Mouse (Mus musculus): ENCODE data around the gene Zfp384.

Zfp384 gene

DNA sequence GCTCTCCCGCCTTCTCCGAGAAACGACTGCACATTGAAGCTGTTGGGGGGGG, at the start of gene Zfp384:
Zfp384 (plus strand) TSS at position 17 of the 52 bp plus-strand sequence.
- no peak for DNase-seq (ENCODE audit: low spot score)

DNA sequence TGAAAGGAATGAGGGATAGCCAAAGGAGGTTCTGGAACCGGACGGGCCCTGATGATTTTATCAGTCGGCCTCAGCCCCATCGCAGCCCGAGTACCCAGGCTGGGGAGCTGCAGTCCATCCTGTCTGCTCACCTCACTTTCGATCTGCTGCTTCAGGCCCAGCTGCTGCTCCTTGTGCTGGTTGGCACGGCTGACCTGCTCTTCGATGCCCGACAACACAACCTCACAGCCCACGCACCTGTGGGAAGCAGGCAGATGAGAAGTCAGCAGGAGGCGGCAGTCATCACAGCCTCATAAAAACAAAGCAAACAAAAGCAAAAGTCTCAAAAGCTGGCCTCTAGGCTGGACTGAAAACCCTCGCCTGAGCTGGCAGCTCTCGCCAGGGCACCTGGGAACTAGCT, 49.0 kb upstream of the Zfp384 start:
- no peak for DNase-seq (ENCODE audit: low spot score)

DNA sequence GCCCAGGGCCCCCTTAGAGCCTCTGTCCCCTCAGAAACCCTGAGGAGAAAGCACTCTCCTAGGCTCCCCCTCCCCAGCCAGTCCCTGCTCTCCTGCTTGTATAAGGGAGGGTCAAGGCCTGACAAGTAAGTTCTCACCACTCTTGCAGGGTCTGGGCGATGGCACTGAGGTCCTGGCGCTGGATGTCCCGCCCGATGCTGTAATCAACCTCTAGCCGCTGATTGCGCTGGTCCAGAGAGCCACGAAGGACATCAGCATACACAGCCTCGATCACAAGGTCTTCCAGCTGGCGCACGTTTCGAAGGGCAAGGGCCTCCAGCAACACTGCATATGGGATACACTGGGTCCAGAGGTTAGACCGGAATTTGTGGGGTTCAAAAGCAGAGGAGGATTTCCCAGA, 47.9 kb upstream of the Zfp384 start:
- no peak for DNase-seq (ENCODE audit: low spot score)

DNA sequence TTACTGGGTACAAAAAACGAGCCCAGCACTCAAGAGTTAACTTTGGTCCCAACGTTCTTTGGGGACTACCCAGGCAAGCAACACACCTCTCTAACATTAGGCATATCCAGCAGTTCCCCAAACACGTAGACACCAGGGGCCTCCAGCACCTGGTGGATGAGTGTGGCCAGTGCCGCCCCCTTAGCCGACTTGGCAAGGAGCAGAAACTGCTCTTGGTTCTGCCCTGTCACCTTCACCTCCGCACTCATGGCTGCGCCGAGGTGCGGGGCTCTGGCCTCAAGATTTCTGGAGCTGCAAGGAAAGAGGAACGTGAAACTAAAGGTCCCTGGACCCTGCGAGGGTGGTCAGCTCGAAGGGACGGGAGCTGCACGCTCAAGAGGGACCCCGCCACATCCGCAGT, 44.3 kb upstream of the Zfp384 start:
- peak; percentile 25 for DNase-seq (ENCODE audit: low spot score)

DNA sequence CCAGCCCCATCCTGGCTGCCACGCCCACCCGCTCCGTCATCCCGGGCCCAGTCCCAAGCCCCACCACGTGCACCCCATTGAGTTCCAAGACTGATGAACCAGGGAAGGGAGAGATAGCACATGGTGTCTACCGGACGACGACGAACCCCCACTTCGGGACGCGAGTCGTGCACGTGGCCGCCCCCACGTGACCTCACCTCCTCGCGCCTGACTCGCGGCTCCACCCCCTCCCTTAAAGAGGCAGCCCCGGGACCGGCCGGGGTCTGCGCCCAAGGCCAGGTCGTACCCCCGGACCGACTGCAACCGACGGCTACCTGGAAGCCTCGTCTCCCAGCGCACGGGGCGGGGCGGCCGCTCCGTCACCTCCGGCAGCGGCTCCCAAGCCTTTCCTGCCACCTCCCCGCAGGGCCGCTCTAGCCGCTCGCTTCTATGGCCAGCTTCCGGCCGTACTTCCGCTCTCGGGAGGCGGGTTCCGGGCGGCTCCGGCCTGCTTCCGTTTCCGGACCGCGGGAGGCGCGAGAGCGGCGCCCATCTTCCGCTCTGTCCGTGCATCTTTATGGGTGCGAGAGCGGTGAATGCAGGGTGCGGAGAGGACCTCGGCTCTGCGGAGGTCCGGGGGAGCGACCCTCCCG, 43.7 kb upstream of the Zfp384 start, which contains the start of gene Cops7a:
Cops7a (minus strand) TSS at position 451 of the 632 bp plus-strand sequence.
- DNase-seq (ENCODE audit: low spot score), result peak; percentile 96

DNA sequence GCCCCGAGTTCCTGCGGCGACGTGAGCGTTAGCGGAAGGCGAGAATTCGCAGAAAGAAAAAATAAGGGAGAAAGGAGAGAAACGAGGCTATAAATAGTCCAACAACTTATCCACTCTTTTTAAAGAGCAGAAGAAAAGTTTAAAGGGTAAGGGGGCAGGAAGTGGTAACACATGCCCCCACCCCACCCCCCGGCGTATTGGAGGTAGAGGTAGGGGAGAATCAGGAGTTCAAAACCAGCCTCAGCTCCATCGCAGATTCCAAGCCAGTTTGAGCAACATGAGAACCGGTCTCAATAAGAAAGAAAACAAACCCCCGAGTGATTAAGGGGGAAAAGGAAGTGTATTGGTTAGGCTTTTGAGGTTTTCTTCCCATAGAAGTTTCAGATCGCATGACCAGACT, 43.2 kb upstream of the Zfp384 start:
- DNase-seq (ENCODE audit: low spot score), result no peak

DNA sequence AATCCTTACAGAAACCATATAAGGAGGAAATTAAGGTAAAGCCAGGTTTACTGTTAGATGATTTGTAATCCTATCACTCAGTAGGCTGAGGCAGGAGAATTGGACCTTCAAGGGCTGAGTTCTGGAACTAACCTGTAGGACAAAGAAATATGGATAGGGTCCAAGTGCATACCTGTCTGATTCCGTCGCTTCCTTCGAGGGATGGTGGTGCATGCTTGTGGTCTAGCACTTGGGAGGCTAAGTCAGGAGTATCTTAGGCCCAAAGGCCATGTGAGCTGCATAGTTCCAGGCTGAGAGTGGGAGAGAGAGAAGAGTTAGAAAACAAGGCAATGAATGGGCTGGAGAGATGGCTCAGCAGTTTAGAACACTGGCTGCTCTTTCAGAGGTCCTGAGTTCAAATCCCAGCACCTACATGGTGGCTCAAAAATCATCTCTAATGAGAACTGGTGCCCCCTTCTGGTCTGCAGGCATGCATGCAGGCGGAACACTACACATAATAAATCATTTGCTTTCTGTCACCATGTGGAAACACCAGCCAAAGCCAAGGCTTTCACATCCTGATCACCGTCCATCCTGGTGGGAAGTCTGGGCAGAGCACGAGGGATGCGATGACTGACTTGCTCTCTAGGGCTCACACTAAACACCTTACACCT, 42.4 kb upstream of the Zfp384 start:
- peak; percentile 18 for DNase-seq (ENCODE audit: low spot score)

DNA sequence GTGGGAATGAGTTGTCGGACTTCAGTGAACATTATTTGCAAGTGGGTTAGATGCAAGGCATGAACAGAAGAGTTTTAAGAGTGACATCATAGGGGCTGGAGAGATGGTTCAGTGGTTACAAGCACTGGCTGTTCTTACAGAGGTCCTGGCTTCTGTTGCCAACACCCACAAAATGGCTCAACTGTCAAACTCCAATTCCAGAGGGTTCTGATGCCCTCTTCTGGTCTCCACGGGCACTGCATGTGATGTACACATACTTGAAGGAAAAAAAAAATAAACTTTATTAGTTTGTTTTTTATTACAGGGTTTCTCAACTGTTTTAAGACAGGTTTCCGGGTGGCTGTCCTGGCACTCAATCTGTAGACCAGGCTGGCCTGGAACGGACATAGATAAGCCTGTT, 41.2 kb upstream of the Zfp384 start:
- peak; percentile 54 for DNase-seq (ENCODE audit: low spot score)

DNA sequence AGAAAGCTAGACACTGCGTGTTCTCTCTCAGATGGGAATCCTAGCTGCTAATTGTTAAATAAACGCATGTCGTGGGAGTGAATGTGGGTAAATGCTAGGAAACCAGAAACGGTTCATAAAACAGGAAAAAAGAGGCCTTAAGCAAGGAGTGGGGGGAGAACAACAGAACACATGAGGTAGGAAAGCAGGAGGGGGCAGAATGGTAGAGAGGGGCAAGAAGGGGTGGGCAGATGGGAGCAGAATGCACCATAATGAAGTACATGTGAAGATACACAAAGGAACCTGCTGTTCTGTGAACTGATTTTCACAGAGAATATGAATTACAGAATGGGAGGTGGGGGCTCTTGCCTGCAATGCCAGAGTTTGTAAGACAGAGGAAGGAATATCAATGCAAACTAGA, 16.7 kb upstream of the Zfp384 start:
- no peak for DNase-seq (ENCODE audit: low spot score)

DNA sequence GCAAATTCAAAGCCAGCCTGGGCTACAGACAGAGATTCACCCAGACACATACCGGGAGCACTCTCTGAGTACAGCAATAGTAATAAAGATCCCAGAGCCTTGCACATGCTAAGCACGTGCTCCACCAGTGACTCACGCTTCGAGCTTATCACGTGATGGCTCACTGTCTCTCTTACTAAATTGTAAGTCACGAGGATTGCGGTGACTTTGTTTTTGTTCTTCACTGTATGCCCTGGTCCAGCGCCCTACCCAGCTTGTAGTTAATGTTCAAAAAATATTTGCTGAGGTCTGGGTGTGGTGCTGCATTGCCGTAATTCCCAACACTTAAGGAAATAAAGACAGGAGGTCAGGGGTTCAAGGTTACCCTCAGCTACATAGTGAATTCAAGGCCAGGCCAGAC, 15.6 kb upstream of the Zfp384 start:
- DNase-seq (ENCODE audit: low spot score), result no peak

DNA sequence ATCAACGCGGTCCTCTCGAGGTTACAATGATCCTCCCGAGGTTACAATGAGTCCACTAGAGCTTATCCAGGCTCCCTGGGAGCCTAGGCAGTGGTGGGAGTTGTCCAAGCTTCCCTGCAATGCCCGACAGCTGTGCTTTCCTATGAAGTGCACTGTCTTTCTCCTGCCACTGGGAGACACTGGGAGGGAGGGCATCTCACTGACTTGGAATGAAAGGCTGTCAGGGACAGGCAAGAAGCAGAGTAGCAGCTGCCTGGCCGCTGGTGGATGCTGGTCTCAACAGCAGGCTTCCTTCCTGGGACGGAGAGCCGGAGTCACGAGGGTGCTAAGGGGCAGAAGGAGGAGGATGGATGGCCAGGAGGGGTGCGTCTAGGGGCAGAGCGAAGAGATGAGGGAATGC, 15.1 kb upstream of the Zfp384 start:
- DNase-seq (ENCODE audit: low spot score), result no peak

DNA sequence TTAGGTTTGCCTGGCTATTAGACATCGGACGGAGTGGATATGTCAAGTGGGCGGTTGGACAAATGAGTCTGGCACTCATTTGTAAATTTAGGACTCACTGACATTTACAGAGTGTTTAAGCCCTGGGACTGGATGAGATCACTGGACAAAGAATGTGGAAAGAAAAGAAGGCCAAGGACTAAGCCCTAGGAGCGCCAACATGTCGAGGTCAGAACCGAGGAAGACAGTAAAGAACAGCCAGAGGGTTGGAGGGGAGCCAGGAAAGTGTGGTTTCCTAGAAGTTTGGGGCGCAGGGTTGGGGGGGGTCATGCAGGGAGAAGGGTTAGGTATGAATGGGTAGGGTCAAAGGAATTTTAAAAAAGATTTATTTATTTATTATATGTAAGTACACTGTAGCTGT, 13.7 kb upstream of the Zfp384 start:
- no peak for DNase-seq (ENCODE audit: low spot score)

DNA sequence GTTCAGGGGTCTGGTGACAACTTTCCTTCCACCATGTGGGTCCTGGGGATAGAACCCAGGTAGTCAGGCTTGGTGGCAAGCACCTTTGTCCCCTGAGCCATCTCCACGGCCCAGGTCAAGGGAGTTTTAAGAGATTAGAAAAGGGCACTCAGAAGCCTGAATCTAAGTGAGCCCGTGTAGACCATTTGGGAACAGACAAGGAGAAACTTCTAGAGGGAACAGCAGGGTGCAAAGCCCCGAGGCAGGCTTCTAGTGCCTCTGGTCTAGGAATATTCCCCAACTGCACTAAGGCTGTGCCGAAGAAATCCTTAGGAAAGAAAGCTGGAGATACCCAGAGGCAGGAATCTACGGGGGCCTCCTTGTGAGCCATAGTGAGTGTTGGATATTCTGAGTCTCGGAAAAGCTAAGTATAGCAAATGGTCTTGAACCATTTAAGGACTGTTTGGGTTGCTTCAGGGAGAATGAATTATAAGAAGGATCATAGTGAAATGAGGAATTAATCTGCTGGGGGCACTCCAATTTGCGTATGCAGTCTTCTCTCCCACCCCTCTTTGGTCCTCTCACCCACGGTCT, 13.0 kb upstream of the Zfp384 start:
- no peak for DNase-seq (ENCODE audit: low spot score)

DNA sequence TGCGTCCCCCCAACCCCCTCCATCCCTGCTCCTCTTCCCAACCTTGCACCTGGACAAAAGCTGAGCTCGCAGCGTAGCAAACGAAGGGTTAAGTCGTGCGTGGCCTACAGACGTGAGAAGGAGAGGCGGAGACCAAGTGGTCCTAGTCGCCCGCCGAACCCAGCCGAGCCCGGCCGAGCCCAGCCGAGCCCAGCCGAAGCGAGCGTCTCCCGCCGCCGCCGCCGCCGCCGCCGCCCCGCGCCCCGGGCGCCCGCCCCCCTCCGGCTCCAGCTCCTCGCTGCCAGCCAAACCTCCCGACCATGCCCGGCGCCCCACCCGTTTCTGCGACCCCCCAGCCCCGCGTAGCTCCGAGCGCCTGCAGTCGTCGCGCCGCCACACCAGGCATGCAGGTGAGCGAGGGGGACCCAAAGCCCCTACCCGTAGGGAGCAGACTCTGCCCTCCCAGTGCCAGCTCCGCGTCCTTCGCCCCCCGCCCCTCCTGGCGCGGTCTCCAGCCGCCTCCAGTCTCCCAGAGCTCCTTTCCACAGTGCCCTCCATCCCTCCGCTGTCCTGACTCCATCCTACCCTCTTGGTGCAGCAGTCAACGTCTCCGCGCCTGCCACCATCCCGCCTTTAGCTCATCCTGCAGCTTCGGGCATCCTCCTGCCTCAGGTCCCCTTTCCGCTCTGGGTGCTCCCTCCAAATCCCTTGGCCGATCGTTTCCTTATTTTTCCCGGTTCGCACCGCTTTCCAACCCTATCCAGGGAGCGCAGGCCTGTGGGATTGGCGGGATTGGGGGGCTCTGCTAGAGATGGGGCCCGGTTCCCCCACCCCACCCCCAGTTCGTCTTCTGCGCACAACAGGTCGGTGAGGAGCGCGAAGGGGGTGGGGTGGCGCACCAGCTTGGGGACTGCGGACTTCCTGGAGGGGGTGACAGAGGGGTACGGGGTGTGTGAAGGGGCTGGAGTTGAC, 12.1 kb upstream of the Zfp384 start, which contains the start of gene Pianp:
Pianp (plus strand) TSS at position 144 of the 951 bp plus-strand sequence.
- DNase-seq (ENCODE audit: low spot score), result peak; percentile 68

DNA sequence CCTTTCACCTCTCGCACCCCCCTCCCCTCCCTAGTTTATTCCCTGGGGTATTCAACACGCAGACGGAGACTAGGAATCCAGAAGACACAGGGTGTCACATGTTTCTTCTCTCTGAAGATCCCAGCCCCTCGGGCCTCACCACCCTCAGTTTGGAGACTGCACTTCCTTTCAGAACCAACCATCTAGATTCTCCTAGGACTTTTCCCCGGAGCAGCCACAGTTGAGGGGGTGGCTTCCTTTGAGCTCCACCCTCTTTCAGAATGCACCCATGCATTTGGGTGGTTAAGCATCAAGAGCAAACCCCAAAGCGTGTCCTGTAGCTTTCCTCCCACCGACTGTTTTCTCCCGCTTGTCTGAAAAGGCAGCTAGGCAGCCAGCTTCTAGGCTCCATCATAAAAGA, 10.9 kb upstream of the Zfp384 start:
- no peak for DNase-seq (ENCODE audit: low spot score)

DNA sequence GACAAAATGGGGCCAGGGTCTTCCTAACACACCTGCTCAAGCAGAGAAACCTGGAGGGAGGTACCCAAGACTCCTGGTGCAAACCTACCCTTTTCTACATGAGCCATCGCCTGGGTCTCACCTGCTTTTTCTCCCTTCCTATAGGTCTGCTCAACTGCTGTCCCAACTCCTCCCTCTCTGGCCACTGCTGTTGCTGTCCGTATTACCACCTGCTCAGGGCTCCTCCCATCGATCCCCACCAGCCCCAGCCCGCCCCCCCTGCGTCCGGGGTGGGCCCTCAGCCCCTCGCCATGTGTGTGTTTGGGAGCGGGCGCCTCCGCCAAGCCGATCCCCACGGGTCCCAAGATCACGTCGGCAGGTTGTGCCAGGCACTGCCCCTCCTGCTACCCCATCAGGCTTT, 9.9 kb upstream of the Zfp384 start:
- no peak for DNase-seq (ENCODE audit: low spot score)

DNA sequence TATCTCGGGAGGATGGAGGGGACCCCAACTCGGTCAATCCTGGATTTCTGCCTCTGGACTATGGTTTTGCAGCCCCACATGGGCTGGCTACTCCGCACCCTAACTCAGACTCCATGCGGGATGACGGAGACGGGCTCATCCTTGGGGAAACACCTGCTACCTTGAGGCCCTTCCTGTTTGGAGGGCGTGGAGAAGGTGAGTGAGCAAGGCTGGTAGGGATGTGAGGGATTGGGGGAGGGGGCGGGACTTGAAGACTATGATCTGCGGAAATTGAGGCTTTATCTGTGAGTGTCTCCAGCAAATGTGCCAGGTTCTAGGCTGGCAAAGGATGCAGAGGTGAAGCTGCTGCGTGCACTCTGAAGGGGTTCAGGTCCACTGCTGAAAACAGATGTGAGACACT, 9.4 kb upstream of the Zfp384 start:
- DNase-seq (ENCODE audit: low spot score), result no peak

DNA sequence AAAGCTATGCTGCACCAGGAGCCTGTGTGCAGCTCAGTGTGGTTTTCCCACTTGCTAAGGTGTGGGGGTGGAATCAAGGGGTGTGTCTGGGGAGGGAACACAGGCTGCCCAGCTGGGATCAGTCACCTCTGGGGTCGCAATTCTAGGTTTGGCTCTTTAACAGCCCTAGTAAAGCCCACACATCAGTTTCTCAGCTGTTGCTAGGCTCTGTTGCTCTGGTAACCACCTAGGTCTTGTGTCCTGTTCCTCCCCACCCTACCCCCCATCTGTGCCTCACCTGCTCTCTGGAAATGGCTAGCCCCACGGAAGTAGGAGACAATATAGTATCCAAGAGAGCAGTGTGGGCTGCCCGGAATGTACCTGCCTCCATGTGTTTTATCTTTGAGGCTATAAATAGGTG, 5.2 kb upstream of the Zfp384 start:
- no peak for DNase-seq (ENCODE audit: low spot score)

DNA sequence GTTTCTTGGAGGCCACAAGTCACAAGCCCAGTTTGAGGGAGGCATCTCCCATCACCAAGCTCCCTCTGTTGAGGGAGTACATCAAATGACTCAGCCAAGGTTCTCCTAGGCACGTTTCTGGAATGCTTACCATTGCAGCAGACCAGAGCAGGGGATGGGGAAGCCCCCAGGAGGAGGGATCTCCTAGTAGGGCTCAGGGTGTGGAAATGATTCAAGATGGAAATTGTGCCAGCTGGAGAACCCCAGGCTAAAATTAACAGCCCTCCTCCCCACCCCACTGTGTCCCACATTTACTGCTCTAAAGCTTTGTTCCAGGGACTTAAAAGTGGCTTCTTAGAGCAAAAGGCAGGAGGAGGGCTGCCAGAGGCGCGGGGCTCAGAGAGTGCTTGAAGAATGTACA, 3.9 kb upstream of the Zfp384 start:
- DNase-seq (ENCODE audit: low spot score), result no peak

DNA sequence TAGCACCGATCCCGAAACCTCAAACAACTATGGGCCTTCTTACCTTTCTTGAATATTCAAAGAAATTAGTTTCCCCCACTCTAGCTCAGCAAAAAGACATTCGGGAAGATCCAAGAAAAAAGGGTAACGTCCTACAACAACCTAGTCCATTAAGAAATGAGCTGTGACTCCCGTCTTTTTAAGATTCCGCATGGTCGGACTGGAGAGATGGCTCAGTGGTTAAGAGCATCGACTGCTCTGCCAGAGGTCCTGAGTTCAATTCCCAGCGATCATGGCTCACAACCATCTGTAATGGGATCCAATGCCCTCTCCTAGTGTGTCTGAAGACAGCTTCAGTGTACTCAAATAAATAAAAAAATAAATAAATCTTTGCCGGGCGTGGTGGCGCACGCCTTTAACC, 885 bp upstream of the Zfp384 start:
- no peak for DNase-seq (ENCODE audit: low spot score)

DNA sequence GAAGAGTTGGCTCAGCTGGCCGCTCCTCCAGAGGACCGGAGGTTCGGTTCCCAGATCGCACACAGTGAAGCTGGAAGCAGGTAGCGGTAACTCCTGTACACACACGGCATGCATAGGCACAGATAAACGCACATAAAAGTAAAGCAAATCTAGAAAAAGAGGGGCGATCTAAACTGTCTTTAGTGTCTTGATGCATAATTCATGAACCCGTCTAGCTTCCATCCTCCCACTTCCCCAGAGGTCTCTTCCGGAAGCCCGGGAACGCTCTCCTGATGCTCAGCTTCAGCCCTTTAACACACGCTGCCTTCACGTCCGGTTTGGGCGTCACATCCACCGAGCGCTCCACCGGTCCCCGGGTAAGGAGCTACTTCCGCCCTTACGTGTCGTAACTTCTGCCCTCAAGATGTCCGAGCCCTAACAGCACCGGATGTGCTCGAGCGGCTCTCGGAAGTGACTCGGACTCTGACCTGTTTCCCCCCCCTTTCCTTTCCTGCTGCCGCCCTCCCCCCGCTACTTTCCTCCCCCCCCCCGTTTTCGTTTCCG, 288 bp upstream of the Zfp384 start:
- peak; percentile 98 for DNase-seq (ENCODE audit: low spot score)

DNA sequence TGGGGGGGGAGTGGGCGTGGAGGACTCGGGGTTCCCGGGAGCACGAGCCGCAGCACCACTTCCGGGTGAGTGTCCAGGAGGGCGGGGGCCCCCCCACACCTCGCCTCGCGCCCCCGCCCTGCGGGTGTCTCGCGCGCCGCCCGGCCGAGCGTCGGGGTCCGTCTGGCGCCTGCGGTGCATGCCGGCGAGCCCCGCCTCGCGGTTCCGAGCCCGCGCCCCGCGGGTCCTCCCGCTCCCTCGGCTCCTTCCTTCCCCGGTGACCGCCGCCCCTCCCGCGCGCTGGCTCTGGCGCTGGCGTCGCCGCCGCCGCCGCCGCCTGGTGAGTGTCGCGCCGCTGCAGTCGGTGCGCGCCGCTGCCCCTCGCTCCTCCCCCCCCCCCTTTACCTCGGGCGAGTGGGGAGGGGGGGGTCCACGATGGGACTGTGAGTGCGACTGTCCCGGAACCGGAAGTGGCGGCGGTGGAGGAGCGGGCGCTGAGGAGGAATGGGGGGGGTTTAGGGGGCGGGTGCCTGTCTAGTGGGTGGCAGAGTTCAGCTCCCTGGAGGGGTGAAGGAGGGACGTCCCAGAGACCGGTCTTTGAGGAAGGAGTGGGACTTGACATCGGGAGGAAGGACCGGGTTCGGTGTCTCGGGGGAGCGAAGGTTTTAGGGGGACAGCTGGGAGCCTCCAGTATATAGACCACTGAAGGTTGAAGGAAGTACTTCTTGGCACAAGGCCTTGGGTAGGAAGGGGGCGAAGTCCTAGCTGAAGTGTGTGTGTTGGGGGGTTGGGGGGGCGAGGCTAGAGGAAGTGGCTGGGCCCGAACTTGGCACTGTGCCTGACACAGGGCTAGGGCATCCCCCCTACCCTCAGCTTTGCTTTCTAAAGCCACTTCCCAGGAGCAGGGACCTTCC, 482 bp downstream of the Zfp384 start:
- peak; percentile 81 for DNase-seq (ENCODE audit: low spot score)
